Mouse (Mus musculus): ENCODE data around the gene Arpc2.
"Not testable (repeated sequence)": the region's sequence is repeated elsewhere in the genome, so short reads cannot be mapped to it uniquely, and the experiment has no call there.

The Arpc2 gene

GRCm38 (mm10) chr1:74282896-74283625 is 47.2 kb downstream of the Arpc2 start:
- no peak for DNase-seq (ENCODE audit: low read depth, low spot score)

GRCm38 (mm10) chr1:74283686-74284463 is 48.0 kb downstream of the Arpc2 start:
- DNase-seq (ENCODE audit: low read depth, low spot score), result no peak

GRCm38 (mm10) chr1:74284543-74285160 is 48.8 kb downstream of the Arpc2 start, which contains the start of the genes Aamp and Pnkd:
TSS of gene Aamp (minus strand) at chr1:74284738.
TSS of gene Pnkd (plus strand) at chr1:74284930.
- DNase-seq (ENCODE audit: low read depth, low spot score), result peak; percentile 100

- no peak for DNase-seq (ENCODE audit: low read depth, low spot score)
These were observed 49.5 kb downstream of the Arpc2 start for GRCm38 (mm10) chr1:74285212-74286010.

GRCm38 (mm10) chr1:74286869-74287607 is 51.2 kb downstream of the Arpc2 start:
- DNase-seq (ENCODE audit: low read depth, low spot score), result not testable (repeated sequence)

- DNase-seq (ENCODE audit: low read depth, low spot score), result no peak
These were observed 52.4 kb downstream of the Arpc2 start for GRCm38 (mm10) chr1:74288327-74288726.

- no peak for DNase-seq (ENCODE audit: low read depth, low spot score)
These were observed 53.4 kb downstream of the Arpc2 start for GRCm38 (mm10) chr1:74289248-74289647.

- no peak for DNase-seq (ENCODE audit: low read depth, low spot score)
These were observed 53.9 kb downstream of the Arpc2 start for GRCm38 (mm10) chr1:74289740-74290139.

GRCm38 (mm10) chr1:74290141-74290540 is 54.3 kb downstream of the Arpc2 start:
- DNase-seq (ENCODE audit: low read depth, low spot score), result no peak

- no peak for DNase-seq (ENCODE audit: low read depth, low spot score)
These were observed 56.6 kb downstream of the Arpc2 start for GRCm38 (mm10) chr1:74292331-74293020.

- no peak for DNase-seq (ENCODE audit: low read depth, low spot score)
These were observed 57.5 kb downstream of the Arpc2 start for GRCm38 (mm10) chr1:74293306-74293960.

- no peak for DNase-seq (ENCODE audit: low read depth, low spot score)
These were observed 58.3 kb downstream of the Arpc2 start for GRCm38 (mm10) chr1:74294090-74294643.

- no peak for DNase-seq (ENCODE audit: low read depth, low spot score)
These were observed 59.0 kb downstream of the Arpc2 start for GRCm38 (mm10) chr1:74294733-74295455.

GRCm38 (mm10) chr1:74295456-74296171 is 59.7 kb downstream of the Arpc2 start:
- DNase-seq (ENCODE audit: low read depth, low spot score), result peak; percentile 64

GRCm38 (mm10) chr1:74296477-74296876 is 60.6 kb downstream of the Arpc2 start:
- no peak for DNase-seq (ENCODE audit: low read depth, low spot score)

- DNase-seq (ENCODE audit: low read depth, low spot score), result no peak
These were observed 61.4 kb downstream of the Arpc2 start for GRCm38 (mm10) chr1:74297269-74297668.

- DNase-seq (ENCODE audit: low read depth, low spot score), result no peak
These were observed 62.4 kb downstream of the Arpc2 start for GRCm38 (mm10) chr1:74298157-74298750.

GRCm38 (mm10) chr1:74298996-74299395 is 63.1 kb downstream of the Arpc2 start:
- DNase-seq (ENCODE audit: low read depth, low spot score), result no peak
